Mouse (Mus musculus) right cerebral cortex, postnatal 10 days (tissue): Measurements from ENCODE around the gene Hist1h2ag.
"Not testable (repeated sequence)": the region's sequence is repeated elsewhere in the genome, so short reads cannot be mapped to it uniquely, and the experiment has no call there.

Experiments used
- DNase-seq, 2 experiments: peaks; one replicate each; pipeline ENCODE4 v3.0.0; 2021; ENCODE audit warnings: low spot score in 2 of 2

Gene Hist1h2ag

DNA sequence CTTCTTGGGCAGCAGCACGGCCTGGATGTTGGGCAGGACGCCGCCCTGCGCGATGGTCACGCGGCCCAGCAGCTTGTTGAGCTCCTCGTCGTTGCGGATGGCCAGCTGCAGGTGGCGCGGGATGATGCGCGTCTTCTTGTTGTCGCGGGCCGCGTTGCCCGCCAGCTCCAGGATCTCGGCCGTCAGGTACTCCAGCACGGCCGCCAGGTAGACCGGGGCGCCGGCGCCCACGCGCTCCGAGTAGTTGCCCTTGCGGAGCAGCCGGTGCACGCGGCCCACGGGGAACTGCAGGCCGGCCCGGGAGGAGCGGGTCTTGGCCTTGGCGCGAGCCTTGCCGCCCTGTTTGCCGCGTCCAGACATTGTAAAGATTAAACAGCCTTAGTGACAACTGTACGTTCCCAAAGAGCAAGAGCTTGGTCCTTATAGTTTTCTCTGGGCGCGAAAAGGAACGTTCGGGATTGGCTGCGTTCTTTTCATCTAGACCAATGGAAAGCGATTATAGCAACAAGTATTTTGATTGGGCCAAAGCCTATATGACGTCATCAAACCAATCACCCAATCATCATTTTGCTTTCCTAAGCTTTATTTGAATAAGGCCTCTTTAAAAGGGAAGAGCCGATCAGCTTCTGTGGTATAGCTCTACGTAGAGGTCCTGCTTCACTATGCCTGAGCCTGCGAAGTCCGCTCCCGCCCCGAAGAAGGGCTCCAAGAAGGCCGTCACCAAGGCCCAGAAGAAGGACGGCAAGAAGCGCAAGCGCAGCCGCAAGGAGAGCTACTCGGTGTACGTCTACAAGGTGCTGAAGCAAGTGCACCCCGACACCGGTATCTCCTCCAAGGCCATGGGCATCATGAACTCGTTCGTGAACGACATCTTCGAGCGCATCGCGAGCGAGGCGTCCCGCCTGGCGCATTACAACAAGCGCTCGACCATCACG is at the start of gene Hist1h2ag, which contains the start of gene Hist1h2bj:
Gene Hist1h2ag, minus strand, starts transcription at position 377 of the 935 bp plus-strand sequence.
Gene Hist1h2bj, plus strand, starts transcription at position 647 of the 935 bp plus-strand sequence.
- DNase-seq, result peak; percentile 93 to 96

DNA sequence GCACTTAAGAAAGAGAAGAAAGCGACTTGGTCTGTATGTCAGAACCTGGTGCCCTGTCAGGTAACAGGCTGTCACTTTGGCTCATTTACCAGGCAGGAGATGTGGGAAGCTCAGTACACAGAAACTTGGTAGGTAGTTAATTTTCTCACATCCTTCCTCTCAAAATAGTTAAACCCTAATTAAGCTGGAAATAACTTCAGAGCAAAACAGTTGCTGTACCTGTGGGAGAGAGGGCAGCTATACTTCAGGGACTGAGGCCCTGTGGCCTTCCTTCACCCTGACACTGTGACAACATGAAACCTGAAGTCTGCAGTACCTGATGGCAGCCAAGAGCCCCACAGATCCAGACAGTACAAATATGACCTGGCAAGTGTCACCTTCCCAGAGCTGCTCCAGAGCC is 41.4 kb upstream of the Hist1h2ag start, which contains the start of gene Vmn1r188:
Gene Vmn1r188, plus strand, starts transcription at position 301 of the 400 bp plus-strand sequence.
- DNase-seq, result not testable (repeated sequence)

DNA sequence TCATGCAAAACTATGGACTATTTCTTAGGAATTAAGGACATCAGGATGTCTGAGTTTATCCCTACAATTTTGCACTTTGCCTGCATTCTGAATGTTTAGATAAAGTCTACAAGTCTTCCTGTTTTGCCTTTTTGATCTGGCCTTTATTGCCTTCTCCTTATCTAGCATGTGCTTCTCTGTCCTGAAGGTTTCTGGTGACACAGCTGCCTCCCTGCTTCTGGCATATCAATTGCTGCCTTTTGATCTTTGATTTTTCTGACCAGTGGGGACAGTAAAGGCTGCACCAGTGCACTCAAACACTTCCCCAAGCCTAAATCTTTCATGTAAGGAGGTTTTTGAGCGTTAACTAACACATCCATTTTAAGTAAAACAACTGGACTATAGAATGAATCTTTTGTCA is 20.7 kb upstream of the Hist1h2ag start:
- no peak for DNase-seq

DNA sequence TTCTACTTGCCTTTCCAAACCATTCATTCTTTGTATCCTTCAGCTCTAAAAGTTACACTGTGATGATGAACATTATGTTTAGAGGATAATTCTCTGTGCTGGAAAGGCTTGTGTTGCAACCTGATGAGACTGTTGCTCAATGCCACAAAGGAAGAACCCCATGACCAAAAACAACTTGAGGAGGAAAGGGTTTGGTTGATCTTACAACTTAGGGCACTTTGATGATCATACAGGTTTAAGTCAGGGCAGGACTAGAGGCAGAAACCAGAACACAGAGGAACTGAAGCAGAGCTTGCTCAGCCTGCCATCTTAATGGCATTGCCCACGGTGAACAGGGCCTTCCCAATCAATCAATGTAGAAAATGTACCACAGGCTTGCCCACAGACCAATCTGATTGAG is 18.7 kb upstream of the Hist1h2ag start:
- DNase-seq, result no peak

DNA sequence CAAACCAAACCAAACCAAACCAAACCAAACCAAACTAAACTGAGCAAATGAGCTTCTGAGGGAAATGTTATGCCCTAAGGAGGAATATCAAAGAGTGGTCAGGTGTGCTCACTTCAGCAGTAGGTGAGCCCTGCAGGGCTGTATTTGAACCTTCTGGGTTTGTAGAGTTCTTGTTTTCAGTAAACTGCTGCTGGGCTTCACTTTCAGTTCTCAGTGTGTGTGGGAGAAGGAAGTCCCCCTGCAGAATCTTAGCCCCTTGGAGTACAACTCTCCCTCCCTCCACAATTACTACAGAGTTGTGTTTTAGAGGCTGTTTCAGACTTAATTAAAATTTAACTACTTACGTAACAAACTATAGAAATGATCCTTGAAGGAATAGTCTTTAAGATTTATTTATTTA is 11.0 kb upstream of the Hist1h2ag start:
- no peak for DNase-seq

DNA sequence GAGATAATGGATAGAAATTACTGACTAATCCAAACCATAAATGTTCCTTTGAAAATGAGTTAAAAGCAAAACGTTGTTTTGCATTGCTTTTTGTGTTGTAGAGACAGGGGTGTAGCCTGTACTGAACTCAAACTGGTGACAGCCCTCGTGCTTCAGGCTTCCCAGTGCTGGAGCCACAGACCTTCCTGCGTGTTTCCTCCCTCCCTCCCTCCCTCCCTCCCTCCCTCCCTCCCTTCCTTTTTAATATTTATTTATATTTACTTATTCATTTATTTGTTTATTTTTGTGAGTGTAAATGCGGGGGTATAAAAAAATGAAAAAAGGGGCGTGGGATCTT is 8.7 kb upstream of the Hist1h2ag start:
- DNase-seq, result no peak

DNA sequence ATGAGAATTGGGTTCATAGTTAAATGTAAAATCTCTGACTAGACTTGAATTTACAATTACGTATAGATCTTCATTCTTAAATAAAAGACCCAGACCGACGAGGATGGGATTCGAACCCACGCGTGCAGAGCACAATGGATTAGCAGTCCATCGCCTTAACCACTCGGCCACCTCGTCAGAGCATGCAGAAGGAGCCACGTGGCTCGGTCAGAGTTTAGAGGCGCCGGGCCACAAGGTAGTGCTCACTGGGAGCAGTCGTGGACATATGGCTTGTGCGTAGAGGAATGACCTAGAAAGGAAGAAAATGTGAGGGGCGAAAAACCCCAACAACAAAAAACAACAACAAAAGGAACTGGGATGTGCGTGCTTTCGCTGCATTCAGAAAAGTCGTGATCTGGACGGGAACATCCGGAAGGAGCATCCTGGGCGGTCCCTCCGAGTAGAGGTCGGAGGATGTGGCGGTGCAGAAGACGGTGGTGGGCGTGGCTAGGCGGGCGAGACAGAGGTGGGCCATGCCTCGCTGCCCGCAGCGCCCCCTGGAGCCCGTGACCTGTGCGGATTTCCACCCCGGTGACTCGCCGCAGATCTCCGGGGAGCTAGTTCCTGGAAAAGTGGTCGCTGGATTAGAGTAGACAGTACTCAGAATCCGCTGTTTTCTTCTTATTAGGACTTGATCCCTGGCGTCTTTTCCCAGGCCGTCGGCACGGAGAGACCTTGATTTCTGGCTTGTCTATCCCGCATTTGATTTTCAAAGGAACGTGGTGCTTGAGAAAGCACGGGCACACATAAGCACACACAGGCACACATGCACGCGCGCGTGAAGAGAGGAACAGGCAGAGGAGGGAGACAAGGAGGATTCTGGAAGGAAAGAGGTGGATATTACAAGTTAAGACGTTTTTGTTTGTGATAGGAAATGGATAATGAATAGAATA is 8.1 kb upstream of the Hist1h2ag start:
- DNase-seq, result peak; percentile 91 to 92

DNA sequence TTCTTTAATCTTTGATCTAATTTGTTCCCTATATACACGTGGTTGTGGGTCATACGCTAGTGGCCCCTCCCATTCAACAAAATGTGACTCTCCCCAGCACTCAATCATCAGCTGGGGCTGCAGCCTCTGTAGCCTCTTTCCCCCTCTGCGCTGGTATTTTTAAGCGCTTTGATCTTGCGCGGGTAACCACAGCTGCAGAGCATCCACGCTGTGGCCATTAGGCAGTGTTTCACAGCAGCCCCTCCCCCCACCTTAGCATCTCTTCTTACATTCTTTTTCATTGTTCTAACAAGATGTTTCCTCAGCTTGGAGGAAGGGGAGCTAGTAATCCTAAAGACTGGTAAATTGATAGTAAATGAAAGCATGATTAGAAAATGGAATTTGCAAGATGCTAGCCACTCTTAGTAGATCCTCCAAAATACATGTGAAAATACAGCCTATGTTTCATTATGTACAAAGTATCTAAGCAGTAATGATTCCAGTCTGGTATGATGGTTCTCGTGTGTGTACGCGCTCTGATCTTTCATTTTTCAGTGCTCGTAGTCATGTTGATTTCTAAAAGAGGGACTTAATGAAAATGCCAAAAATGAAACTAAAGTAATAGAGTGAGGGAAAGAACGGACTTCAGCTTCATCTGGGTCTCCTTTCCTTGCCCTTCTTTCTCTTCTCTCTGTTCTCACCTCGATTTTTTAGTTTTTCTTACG is 7.1 kb upstream of the Hist1h2ag start:
- DNase-seq, result peak; percentile 60 to 64

DNA sequence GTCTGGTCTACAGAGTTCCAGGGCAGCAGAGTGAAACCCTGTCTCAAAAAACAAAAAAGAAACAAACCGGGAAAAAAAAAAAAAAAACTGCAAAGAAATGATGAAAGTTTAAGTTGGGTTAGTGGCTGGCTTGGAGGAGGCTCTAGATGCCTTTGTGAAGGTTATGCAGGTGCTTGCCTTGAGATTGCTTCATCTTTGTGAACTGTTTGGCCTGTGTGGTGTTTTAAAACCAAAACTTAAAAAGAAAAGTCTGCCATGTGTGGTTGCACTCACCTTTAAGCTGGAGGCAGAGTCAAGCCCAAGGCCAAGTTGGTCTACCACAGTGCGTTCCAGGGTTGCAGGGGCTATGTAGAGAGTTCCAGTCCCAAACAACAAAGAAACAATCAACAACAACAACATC is 6.3 kb upstream of the Hist1h2ag start:
- no peak for DNase-seq

DNA sequence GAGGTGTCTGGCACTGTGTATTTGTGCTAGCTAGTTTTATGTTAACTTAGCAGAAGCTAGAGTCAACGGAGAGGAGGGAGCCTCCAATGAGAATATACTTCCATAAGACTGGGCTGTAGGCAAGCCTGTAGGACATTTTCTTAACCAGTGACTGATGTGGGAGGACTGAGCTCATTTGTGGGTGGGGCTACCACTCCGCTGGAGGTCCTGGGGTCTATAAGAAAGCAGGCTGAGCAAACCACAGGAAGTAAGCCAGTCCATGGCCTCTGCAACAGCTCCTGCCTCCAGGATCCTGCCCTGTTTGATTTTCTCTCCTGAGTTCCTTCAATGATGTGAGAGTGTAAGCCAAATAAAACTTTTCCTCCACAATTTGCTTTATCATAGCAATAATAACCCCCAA is 2.6 kb upstream of the Hist1h2ag start:
- no peak for DNase-seq

DNA sequence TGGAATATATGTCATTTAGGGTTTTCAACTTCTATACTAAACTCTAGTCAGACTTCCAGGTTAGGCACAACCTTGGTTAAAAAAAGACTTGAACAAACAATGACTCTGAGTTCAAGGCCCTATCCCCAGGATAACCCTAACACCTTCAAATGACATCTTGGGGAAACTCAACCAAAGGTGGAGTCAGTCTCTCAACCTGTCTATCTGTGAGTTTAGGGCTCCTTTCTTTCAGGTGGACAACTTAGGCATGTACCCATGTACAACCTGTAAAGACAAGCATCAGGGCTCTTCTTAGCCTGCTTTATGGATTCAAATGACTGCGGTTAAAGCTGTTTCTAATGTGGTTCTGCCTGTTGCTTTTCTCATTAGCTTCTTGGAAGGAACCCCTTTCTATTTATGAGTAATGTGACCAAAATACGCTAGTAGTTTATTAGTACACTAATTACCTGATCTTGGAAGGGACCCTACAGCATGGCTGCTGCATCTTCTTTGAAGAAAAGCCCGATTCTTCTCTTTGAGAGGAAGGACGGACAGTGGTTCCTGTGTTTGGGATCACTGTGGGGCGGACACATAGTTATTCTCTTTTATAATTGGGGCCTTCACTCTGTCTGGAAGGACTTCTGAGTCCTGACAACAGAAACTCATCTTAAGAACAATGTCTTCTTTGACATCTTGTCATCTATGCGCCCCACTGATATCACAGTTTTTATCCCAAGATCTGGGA is 1.9 kb upstream of the Hist1h2ag start:
- DNase-seq, result no peak

DNA sequence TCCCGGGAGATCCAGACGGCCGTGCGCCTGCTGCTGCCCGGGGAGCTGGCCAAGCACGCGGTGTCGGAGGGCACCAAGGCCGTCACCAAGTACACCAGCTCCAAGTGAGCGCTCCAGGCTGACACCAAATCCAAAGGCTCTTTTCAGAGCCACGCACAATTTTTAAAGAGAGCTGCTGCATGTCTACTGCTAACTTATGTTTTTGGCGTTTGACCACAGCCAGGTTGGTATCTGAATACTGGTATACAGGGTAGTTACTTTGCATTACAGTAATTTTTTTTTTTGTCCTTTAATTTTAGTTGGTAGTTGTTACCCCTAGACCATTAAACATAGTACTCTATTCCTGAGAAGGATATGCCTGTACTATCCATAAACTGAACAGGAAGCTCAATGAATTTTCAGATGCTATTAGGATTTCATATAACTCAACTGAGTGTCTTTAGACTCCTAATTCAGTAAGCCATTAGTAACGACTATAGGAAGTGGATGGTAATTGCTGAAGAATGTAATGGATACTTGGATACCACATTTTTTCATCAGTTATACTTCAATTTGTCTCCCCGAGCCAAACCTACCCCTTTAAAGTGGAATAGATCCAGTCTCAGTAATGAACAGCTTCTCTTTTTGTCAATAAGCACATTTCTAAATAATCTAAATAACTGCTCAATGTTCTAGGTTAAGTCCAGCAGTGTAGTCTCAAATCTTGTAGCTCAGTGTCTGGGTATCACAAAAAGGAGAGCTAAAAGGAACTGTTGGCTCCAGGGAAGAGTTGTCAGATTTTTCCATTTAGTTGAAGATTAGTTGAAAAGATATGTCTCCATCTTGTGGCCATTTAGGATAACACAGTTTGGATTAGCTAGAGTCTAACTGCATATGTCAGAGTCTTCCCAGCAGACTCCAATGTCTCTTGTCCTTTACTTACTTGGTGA is 1.0 kb upstream of the Hist1h2ag start:
- DNase-seq, result no peak

DNA sequence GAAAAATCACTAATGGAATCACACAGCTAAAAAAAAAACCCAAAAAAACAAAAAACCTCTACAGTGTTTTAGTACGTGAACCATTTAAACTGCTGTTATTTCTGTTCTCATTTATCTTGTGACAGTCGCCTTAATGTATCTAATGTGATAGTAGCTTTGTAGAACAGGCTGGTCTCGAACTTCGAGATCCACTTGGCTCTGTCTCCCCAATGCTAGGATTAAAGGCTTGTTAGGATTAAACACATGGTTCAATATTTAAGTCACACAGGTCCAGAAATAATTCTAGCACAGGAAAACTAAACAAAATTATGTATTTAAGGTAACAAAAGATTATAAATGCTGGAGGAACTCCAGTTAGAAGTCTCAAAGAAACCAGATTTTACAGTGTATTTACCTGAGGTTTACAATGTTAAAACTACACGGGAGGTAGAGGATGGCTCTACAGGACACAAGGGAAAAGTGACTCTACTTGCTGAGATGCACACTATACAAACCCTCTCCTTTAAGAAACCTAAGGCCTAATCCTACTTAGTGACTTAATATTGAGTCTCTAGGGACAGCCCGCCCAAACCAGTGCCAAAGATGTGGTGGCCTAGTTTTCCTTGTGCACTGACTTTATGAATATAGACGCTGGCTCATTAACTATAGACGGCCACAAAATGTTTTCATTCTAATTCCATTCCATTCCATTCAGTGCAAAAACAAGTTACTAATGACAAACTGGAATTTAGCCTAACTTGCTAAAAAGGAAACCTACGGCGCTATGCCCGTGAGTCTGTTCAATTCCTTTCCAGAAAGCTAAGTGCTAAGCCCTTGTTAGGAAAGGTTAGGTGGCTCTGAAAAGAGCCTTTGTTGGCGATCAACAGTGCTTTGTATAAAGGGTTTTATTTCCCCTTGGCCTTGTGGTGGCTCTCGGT is 835 bp downstream of the Hist1h2ag start:
- no peak for DNase-seq

DNA sequence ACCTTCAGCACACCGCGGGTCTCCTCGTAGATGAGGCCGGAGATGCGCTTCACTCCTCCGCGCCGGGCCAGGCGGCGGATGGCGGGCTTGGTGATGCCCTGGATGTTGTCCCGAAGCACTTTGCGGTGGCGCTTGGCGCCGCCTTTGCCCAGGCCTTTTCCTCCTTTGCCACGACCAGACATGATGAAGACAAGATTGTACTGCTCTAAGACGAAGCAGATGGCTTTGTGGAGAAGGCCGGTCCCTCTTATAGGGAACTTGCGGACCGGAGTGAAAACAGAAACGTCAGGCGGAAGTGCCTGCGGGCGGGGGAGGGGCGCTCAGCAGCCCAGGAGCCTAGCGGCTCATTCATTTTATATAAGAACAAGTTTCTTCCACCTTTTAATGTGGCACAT is 1.6 kb downstream of the Hist1h2ag start, which contains the start of gene Hist1h4i:
Gene Hist1h4i, minus strand, starts transcription at position 221 of the 395 bp plus-strand sequence.
- peak; percentile 97 to 98 for DNase-seq

DNA sequence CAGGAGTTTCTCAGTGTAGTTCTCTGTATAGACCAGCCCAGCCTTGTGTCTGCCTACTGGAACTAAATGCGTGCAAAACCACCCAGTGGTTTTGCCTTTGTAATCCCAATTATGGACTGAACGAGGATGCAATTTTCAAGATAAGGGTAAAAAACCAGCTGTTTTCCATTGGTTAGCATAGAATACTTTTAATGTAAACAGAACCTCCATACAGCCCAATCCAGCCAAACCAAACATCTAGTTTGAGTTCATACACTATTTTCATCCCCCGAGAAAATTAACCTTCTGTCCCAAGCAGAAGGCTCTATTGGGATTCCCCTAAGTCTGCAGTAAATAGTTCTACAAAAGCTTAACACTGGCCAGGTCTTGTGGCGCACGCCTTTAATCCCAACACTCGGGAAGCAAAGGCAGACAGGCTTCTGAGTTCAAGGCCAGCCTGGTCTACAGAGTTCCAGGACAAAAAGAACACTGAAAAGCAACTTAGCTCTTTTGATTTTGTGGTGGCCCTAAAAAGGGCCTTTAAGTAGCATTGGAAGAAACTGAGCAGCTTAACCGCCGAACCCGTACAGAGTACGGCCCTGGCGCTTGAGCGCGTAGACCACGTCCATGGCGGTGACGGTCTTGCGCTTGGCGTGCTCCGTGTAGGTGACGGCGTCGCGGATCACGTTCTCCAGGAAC is 2.1 kb downstream of the Hist1h2ag start:
- no peak for DNase-seq

DNA sequence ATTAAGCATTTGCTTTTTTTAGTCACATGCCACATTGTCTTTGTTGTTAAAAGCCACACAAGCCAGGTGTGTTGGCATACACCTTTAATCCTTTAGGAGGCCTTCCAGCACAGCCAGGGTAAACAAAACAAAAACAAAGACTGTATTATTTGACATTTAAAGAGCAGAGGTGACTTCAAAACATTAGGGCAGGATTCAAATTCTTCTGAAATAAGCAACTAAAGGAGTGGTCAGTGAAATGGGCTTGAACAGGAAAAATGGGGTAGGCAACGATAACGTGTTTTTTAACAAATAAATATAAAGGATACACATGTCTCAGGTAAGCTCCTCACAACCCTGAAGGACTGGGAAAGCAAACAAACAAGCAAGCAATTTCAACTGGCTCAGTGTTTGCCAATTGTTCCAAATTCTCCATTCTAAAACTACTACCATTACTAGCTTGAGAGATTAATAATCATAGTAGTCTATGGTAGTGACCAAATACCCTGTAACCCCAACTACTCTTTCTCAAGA is 2.7 kb downstream of the Hist1h2ag start:
- no peak for DNase-seq

DNA sequence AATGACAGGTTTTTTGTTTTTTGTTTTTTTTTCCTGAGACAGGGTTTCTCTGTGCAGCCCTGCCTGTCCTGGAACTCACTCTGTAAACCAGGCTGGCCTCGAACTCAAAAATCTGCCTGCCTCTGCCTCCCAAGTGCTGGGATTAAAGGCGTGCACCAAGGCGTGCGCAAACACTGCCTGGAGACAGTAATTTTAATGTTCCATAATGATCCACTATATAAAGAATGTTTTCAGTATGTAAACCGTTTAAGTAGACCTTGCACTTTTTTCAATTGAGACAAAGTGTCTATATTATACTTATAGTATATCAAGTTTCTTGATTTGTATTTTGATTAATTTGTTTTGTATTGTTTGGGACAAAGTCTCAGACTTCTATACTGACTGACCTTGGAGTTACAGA is 3.4 kb downstream of the Hist1h2ag start:
- DNase-seq, result no peak

DNA sequence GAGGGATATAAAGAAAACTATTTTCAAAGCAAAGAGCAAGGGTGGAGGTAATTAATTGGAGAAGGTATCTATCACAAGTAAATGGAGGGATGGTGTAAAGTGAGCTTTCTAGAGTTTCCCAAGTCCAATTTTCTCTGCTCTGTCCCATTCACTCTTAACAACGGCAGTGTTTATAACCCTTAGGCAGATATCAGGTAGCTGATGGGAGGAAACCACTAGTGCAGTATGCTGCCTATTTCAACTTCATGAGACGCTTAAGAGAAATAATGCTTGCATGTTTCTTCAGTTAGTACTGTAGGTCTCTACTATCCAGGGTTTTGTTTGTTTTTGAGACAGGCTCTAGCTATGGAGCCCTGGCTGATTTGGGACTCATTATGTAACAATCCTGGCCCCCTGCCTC is 5.3 kb downstream of the Hist1h2ag start:
- DNase-seq, result no peak
